Mouse (Mus musculus) Muller cell, postnatal 12 days (primary cell): ENCODE data around the gene Sbno2.
A peak's percentile ranks its signal among the peaks of the same experiment; 100 is the strongest.

Source experiments
- DNase-seq: peaks from one replicate; pipeline ENCODE4 v3.0.0-alpha.2; 2015; ENCODE audit errors: inconsistent ontology term

The Sbno2 gene

DNA sequence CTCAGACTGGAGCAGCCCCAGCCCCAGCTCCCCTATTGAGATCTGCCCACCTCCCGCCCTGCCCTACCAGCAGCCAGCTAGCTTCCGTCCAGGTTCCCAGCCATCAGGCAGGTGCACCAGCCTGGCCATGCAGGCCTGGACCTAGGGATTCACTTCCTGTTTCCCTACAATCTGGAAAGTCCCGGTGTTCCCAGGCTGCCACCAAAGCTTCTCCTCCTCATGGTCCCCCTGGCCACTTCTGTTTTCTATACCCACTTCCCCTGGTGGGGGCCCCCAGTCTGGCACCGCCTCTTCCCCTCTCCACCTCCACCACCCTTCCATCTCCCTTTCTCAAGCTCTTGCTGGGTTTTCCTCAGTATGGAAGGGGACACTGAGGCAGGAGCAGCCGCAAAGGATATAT lies at the start of gene Sbno2:
TSS of gene Sbno2 (minus strand) at position 112 of the 400 bp plus-strand sequence.
- no peak for DNase-seq

DNA sequence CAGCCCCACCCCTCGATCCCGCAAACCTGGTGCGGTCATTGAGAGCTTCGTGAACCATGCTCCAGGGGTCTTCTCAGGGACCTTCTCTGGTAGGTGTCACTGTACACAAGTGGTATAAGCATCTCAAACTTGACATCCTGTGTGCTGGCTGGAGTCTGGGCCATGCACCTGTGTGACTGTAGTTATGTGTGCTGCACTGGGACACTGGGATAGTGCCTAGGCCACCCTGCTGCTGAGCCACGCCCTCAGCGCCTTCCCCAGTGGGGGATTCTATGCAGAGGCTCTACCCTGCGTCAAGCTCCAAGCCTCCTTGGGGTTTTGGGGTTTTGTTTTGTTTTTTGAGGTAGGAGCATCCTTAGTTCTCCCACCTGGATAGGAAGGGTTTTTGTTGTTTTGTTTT lies 49.0 kb upstream of the Sbno2 start:
- no peak for DNase-seq

DNA sequence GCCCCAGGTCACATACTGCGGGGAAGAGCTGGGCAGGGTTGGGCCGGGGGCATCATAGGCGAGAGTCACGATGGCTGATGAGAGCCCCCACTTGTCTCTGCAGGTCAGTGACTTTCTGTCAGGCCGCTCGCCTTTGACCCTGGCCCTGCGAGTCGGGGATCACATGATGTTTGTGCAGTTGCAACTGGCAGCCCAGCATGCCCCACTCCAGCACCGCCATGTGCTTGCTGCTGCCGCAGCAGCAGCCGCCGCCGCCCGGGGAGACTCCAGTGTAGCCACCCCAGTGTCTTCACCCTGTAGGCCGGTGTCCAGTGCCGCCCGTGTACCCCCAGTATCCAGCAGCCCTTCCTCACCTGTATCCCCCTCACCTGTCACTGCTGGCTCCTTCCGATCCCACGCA lies 48.3 kb upstream of the Sbno2 start:
- DNase-seq: no peak

DNA sequence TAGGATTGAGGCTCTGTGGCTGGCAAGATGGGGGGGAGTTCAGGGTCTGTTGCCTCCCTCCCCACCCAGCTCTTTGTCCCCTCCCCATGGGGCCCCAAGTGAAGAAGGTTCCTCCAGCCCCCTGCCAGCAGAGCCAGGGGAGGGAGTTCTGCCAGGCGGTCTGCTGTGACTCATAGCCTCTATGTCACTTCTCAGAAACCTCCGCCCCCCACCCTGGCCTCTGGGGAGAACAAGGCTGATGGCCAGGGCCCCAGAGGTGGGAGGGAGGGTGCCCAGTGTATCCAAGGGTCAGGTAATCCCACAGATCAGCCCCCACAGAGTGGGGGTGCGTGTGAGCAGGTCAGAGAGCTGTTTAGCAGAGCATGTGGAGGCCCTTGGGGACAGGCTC lies 47.5 kb upstream of the Sbno2 start:
- peak; percentile 92 for DNase-seq

DNA sequence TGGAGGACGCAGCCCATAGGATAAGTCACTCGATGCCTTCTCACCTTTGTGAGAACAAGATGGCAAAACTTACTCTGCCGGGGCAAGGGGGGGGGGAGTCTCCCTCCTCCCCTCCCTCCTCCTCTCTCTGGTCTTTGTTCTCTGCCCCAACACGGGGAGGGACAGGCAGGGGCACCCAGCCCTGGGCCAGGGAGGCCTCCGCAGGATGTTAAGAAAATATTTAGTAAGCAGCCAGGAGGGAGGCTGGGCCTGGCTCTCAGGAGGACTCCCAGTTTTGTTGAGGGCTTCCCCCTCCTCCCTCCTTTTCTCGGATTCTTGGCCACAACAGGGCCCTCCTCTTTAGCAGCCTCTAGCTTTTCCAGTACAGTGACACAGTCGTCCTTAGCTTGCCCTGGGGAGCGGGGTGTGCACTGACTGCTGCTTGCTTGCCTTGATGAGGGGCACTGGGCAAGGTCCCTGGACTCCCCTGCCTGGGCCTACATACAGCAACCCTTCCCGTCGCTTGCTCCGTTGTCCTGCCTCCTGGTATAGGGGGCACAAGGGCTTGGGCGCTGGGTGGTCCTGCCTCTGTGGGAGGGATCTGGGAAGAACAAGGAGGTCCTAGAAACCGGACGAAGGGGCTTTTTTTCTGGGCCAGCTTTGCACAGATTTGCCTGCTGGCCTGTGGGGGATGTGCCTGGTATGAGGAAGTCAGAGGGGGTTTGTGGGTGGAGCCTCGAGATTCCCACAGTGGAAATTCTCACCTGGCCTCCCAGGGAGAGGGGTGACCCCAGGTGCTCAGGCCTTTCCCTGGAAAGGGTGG lies 46.9 kb upstream of the Sbno2 start:
- peak; percentile 89 for DNase-seq

DNA sequence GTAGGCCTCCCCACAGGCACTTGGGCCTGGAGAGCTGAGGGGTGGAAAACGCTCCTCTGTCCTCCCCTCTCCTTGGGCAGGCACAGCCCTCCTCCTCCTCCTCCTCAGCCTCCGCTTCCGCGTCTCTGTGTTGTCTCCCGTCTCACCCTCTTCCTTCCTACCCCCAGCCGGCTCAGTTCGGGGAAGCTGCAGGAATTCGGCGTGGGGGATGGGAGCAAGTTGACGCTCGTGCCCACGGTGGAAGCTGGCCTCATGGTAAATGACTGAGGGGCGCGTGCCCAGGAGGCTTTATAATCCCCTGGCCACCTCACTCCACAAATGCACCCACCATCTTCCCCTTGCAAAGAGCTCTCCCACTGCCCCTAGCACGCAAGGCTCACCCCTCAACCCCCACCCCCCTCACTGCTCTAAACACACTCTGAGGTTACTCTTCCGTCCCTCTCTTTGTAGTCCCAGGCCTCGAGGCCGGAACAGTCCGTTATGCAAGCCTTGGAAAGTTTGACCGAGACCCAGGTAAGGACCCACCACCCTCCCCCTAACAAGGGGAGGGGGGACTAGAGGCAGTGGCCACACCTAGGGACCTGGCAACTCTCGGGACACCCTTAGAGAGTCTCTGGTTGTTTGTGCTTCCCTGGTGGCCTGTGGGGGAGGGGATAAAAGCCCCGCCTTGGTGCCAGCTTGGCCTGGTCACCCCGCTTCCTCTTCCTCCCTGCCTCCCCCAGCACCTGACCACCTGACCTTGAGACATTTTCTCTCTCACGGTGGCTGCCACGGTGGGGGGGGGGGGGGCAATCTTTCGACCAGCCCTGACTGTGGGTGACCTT lies 46.1 kb upstream of the Sbno2 start:
- peak; percentile 74 for DNase-seq

DNA sequence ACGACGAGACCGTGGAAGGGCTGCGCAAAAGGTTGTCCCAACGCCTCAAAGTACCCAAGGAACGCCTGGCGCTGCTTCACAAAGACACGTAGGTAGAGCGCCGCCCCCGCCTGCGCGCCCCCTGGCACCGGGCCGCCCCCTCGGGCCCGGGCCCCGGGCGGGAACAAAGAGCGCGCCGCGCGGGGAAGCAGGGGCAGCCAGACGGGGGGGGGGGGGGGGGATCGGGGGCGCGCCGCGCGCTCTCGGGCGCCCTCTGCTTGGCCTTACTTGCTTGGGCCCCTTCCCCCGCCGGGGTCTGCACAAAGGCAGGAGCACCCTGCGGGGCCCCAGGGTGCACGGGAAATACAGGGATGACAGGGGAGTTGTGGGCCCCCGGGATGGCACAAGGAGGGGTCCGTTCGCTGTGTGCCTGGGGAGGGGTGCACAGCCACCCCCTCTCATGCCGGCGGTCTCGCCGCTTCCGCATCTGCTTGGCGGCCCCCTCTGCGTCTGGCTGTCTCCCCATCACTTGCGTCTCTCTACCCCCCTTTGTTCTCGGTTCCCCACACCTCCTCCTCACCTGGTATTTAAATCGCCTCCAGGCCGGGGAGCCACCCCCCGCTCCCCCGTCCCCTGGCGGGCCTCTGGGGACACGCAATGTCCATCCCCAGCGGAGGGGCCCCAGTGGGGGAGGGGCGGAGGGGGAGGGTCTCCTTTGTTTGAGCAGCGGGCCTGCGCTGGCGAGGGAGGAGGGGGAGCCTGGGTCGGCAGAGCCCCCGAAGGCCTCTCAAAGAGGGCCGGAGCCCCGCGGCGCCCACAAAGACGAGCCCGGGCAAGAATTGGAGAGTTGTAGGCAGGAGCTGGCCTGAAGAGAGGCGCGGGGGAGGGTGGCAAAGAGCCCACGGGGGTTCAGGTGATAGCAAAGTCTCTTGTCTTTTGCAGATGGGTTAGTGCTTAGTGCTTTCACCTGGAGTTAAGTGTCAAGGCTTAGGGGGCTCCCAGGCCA lies 45.1 kb upstream of the Sbno2 start:
- DNase-seq: peak; percentile 79

DNA sequence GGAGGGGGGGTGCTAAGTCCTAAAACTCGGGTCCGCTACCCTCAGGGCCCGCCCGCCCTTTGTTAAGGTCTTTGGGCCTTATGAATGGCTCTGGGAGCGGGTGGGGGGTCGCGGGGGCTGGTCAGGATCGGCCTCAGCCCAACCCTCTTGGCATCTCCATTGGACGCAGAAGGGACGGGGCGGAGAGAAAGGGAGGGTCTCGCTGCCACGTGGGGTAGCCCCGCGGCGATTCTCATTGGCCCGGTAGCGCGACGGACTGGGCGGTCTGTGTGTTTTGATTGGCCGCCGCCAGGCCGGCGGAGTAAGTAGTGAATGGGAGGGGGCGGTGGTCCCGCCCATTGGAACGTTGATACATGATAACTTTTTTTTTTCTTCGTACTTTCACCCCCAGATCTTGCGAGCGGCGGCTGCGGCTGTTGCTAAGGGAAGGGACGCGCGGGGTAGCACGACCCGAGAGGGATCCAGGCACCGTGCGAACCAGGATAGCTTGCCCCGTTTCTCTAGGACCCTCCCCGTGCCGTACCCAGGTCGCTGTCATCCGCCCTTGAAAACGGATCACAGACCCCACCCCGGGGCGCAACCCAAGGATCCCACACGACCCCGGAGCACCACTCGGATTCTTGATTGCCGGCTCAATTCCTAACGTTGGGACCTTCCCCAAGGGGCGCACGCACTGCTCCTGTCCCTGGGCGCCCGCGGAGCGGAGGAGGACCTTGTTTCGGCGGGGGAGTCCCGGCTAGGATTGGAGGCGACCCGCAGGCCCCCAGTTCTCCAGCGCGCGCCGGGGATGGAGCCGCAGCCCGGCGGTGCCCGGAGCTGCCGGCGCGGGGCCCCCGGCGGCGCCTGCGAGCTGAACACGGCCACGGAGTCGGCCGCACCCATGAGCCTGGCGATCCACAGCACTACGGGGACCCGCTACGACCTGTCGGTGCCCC lies 44.2 kb upstream of the Sbno2 start:
- DNase-seq: peak; percentile 100

DNA sequence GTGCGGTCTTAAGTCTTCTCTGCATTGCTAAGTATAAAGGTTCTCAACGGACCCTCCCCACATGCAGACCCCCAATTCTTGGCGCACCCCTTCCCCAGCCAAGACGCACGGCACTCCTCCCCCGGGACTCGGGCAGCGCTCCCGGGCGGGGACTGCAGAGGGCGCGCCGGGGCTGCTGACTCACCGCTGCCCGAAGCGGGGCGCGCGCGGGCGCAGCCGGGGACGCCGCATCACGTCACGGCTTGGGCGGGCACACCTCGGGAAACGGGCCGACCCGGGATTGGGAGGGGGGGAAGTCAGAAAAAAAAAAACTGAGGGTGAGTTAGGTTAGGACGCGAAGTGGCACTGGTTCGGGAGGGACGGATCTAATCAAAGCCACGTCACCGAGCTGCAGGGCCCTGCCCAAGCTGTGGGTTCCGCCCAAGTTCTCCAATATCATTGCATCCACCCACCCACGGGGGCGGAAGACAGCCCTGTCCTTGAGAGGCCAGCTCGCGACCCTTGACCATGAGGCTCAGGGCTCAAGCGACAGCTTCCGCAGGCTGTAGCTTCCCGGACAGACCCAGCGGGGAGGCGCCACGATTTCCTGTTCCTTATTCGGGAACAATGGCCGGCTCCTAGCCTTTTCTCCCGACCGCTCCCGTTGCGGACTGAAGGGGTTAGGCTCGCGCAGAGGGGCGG lies 43.4 kb upstream of the Sbno2 start:
- peak; percentile 98 for DNase-seq

DNA sequence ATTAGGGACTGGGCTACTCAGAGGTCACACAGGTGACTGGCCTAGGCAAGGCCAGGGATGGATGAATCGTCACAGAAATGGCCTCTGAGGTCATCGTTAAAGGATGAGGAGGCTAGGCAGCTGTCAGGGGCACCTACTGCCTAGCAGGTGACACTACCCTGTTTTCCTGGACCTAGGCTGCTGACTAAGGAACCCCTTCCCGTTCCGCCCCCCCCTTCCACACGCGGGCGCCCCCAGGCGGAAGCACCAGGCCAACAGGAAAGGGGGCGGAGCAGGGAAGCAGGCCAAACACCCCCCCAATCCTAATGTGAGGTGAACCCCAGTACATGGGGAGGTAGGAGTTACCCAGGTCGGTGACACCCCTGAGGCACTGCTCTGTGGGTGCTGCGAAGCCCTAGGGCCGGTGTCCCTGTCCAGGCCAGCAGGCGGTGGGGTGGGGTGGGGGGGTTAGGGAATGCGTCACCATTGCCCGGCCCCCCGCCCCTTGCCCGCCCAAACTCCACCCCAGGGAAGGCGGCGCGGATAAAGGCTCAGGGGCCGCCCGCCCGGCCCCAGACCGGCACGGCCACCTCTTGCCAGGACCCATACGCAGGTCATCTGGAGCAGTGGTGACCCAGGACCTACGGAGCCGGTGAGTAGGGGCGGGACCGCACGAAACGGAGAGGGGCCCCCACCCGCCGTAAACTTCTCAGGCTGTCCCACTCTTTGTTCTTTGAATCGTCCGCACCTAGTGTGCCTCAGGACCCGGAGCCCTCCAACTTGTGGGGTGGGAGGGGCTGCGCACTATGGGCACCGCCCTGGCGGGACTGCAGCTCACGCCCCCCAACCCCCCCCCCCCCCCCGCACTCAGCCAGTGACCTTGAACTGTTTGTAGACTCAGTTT lies 42.6 kb upstream of the Sbno2 start, which contains the start of gene Midn:
TSS of gene Midn (plus strand) at position 554 of the 883 bp plus-strand sequence.
- DNase-seq: peak; percentile 97

DNA sequence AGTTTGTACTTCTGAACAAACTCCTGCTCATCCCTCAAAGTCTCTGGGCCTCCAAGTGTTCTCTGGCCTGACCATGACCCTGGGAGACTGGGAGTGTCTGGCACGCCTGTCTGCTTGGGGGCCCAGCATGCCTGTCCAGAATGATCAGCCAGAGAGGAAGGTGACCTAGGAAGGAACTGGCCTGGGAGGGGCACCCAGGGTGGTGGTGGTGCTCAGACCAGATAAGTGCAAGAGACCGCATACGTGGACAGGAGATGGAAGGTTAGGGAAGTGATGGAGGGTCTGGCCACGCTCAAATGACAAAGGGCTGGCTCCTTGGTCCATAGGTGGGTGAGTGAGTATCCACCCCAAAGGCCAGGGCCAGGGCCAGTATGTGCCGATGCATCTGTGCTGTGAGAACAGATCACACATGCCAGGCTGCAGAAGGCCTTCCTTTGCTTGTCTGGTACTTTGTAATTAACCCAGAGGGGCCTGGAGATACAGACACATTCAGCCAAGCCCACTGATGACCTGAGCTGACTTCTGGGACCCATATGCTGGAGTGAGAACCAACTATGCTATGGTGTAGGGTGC lies 41.9 kb upstream of the Sbno2 start:
- no peak for DNase-seq

DNA sequence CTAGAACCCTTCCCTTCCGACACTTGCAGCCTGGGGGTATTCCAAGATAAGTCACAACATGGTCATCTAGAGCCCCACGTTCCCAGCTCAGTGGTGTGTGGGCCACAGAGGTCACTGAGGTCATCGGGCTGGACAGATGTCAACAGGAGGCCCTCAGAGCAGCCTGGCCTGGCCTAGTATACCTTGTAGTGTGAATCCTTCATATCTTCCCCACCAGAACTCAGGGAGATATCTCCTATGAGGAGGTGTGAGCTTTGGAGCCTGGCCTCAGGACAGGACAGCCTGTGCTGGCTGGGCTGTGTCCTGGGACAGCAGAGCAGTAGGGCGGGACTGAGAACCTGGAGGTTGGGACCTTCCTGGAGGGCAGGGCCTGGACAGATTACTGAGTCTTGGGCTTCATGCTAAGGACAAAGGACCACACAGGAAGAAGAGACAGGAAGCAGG lies 41.2 kb upstream of the Sbno2 start:
- DNase-seq: no peak

DNA sequence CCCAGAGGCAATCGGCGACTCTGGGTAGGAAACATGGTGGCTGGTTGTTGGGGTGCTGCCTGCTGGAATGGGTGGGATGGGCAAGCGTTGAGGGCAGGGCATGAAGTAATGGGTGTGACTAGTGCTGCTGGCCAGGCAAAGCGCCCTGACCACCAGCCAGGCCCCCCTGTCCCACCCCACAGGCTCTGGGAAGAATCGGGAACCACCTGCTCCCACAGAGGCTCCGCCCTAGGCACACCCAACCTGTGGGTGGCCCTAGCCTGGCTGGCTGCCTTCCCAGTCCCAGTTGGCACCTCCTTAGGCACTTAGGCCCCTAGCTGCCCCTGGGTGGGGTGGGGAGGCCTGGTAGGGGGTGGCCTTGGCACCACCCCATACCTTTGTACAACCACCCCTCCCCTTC lies 40.5 kb upstream of the Sbno2 start:
- no peak for DNase-seq

DNA sequence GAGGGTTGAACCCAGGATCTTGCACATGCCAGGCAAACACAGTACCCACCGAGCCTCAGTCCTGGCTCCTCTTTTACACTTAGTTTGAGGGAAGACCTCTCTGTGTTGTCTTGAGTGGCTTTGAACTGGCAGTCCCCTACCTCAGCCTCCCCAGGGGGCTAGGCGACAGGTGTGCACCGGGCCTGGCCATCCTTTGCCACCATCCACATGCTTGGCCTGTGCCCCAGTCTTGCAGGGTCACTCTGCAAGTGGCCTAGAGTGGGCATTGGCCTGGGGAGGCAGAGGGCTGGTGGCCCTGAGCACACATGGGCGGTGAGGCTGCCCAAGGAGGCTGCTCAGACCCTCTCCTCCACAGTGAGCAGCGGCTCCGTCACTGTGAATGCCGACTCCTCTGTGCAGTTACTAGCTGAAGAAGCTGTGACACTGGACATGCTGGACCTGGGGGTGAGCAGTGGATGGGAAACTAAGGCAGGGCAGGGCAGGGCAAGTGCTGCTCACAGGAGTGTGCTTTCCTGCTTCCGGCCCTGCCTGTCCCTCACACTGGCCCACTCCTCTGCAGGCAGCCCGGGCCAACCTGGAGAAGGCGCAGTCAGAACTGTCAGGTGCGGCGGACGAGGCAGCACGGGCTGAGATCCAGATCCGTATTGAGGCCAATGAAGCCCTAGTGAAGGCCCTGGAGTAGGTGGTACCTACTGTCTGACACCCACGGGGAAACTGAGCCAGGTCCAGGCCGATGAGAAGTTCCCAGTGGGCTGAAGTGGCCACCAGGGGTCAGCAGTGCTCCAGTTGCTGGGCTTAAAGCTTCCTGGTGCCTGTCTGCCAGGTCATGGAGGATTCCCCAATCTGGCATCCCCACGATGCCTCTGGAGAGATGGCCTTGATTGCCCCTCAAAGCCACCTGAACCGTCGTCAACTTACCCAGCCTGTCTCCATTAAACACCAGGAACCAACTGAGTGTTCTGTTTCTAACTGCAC lies 39.8 kb upstream of the Sbno2 start:
- DNase-seq: peak; percentile 70

DNA sequence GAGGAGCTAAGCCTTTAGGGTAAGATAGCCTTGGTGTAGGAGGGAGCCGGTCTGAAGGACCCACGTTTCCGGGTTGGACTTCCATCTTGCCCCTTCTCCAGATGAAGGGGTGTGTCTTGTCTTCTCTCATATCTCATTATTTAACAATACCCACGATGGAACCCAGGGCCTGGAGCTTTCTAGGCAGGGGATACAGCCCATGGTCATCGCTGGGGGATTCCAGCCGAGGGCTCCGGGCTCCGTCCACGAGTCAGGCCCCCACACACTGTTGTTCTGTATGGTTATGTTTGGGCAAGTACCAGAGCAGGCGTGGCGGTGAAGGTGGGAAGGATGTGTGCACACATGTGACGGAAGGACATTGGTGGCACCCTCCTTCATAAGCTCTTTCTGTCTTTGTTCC lies 38.8 kb upstream of the Sbno2 start:
- DNase-seq: no peak

DNA sequence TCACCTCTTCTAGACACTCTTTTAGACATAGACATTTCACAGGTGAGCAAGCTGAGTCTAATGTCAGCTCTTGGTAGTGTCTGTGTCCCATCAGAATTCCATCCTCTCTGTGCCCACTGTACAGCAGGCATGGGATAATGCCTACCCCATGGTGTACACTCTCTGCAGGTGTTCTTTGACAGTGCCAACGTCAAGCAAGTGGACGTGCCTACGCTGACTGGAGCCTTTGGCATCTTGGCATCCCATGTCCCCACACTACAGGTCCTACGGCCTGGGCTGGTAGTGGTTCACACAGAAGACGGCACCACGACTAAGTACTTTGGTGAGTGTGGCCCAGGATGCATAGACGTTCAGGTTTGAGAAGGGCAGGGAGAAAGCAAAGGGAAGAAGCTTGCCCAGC lies 38.3 kb upstream of the Sbno2 start:
- no peak for DNase-seq

DNA sequence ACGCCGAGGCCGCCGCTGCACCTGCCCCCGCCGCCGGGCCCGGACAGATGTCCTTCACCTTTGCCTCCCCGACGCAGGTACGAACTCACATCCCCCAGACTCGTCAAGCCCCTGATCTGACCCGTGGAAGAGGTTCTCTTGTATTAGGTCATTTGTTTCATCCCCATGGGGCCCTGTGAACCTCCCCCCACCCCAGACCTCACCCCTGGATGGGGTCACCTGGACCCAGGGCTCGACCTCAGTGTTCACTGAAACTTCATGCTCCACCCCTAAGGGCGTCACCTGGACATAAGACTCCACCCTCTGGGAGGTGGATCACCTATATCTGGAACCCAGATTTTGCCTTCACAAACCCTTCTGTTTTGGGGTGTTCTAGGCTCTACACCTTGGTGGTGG lies 37.2 kb upstream of the Sbno2 start:
- DNase-seq: no peak
